Mouse (Mus musculus) hindbrain, embryonic 10.5 days (tissue): ENCODE data around the gene Gpx2. TPM values are rescaled to one million over a fixed set of nuclear protein-coding genes. Genes with fewer than 3 reads are reported as not detected.
A peak's percentile ranks its signal among the peaks of the same experiment; 100 is the strongest.

Source experiments
- DNase-seq: peaks from one replicate; pipeline ENCODE4 v3.0.0-alpha.2; 2017; ENCODE audit warnings: low spot score
- H3K27ac ChIP-seq: fragments of 300-500 bp; sonication (generic); 2 replicates; pipeline ENCODE4 v1.5.1; 2016; ENCODE audit warnings: mild to moderate bottlenecking, moderate library complexity
- H3K27me3 ChIP-seq: fragments of 300-500 bp; sonication (generic); 2 replicates; pipeline ENCODE4 v1.6.1; 2016; ENCODE audit warnings: mild to moderate bottlenecking; ENCODE audit not compliant: poor library complexity, insufficient read depth, severe bottlenecking
- H3K36me3 ChIP-seq: fragments of 300-500 bp; sonication (generic); 2 replicates; pipeline ENCODE4 v1.6.1; 2016; ENCODE audit warnings: mild to moderate bottlenecking, moderate library complexity
- H3K4me1 ChIP-seq: fragments of 300-500 bp; sonication (generic); replicated peaks from 2 replicates; pipeline ENCODE4 v1.6.1; 2016; ENCODE audit warnings: mild to moderate bottlenecking
- H3K4me3 ChIP-seq: fragments of 300-500 bp; sonication (generic); 2 replicates; pipeline ENCODE4 v1.5.1; 2016; ENCODE audit warnings: mild to moderate bottlenecking, moderate library complexity
- H3K9me3 ChIP-seq: fragments of 300-500 bp; sonication (generic); 2 replicates; pipeline ENCODE4 v1.6.1; 2016; ENCODE audit warnings: mild to moderate bottlenecking, moderate library complexity
- WGBS: fragments of 180-500 bp; shearing (Covaris S2); methylation state at CpG from one replicate; pipeline ENCODE4 v1.1.7; 2016; 5-methylcytosine and 5-hydroxymethylcytosine counted together
- polyA plus RNA-seq: library from polyadenylated mRNA; unstranded; fragments of >200 nt; fragmentation: Nextera tagmentation; extraction: Ambion mirVana; gene quantifications from 2 replicates; pipeline ENCODE4 v1.2.1, GENCODE M21; 2016

Gpx2 gene
- polyA plus RNA-seq, 1 experiment from 2014 or later, result not detected

DNA sequence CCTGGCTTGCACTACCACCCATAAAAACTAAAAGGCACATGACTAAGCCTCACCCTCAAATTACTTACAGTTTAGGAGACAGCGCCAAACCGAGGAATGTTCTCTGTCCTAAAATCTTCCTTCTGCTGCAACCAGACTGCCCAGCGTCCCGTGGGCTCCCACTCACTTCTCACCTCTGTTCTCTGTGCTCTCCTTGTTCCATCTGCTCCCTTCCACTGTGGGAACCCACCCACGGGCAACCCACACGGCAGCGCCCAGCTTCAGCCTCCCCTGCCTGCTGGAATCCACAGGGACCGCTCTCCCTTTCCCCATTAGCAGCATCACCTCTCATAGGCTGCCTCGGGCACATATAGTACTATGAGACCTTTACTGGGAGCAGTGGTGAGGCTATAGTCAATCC, 23.6 kb upstream of the Gpx2 start:
- Histone ChIP-seq H3K4me1 (peaks cover 61% of the 10 kb centered on the region), H3K9me3 (no peaks in the 10 kb centered on the region), H3K27ac (no peak overlapping the region), H3K36me3 (no peaks in the 10 kb centered on the region), H3K27me3 (peaks cover 51% of the 10 kb centered on the region), H3K4me3 (no peak overlapping the region)
- DNase-seq, result no peak
- 92% methylated on average over 9 of the region's 9 CpGs for WGBS

DNA sequence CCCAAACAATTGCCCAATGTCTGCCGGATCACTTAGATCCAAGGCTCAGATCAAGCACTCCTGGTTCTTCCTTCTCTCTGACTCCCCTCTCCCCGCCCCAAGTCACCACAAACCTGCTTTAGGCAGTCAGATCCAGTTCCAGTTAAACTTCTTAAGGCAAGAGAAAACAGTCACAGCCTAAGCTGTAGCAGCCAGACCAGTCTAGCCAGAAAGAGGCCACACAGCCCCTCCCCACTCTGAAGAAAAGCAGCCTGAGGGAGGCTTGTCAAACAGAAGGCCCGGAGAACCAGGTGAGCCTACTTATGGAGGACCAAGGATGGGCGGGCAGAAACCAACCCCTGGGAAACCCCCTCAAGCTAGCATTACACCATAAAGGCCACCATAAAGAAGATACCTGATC, 22.8 kb upstream of the Gpx2 start:
- Histone ChIP-seq H3K4me1 (peaks cover 61% of the 10 kb centered on the region), H3K9me3 (no peaks in the 10 kb centered on the region), H3K27ac (peak overlapping the region; percentile 62), H3K4me3 (no peak overlapping the region), H3K36me3 (no peaks in the 10 kb centered on the region), H3K27me3 (peaks cover 43% of the 10 kb centered on the region)
- no peak for DNase-seq
- WGBS, result 57% methylated on average over 4 of the region's 4 CpGs

DNA sequence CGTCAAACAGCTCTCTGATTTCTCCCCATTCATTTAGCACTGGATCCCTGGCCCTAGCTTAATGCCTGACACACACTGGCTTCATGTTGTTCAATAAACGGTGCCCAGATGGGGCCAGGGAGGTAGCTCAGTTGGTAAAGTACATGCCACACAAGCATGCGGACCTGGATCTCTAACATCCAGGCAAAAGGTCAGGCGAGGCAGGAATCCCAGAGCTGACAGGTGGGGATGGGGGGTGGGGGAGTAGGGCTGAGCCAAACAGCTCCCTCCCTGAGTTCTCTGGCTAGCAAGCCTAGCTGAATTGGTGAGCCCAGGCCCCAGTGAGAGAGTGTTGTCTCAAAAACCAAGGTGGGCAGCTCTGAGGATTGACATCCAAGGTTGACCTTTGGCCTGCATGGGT, 21.8 kb upstream of the Gpx2 start:
- H3K36me3 ChIP-seq, result no peaks in the 10 kb centered on the region
- peak overlapping the region; percentile 62; the same call in 1 of the 2 replicates for H3K27ac ChIP-seq
- no peak overlapping the region for H3K4me3 ChIP-seq
- H3K27me3 ChIP-seq, result peaks cover 34% of the 10 kb centered on the region
- H3K4me1 ChIP-seq, result peaks cover 55% of the 10 kb centered on the region
- H3K9me3 ChIP-seq, result no peaks in the 10 kb centered on the region
- no peak for DNase-seq
- WGBS, result 55% methylated on average over 4 of the region's 4 CpGs

DNA sequence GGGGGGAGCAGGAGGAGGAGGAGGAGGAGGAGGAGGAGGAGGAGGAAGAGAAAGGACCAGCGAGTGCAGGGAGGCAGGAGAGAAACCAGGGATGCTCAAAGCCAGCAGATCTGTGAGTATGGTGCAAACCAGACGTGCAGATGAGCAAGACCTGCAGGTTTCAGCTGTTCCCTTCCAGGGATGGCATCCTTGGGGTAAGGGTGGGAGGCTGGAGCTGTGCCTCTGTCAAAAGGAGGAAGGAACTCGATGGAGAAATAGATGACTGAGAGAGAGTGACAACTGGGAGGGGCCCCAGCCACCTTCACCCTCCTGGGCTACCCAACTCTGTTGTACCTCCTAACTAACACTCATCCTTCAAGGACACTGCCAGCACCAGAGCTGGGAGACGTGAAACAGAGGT, 21.4 kb upstream of the Gpx2 start:
- Histone ChIP-seq H3K9me3 (no peaks in the 10 kb centered on the region), H3K36me3 (no peaks in the 10 kb centered on the region), H3K27ac (no peak overlapping the region), H3K4me1 (peaks cover 51% of the 10 kb centered on the region), H3K4me3 (no peak overlapping the region), H3K27me3 (peaks cover 30% of the 10 kb centered on the region)
- no peak for DNase-seq
- WGBS, result 57% methylated on average over 4 of the region's 4 CpGs

DNA sequence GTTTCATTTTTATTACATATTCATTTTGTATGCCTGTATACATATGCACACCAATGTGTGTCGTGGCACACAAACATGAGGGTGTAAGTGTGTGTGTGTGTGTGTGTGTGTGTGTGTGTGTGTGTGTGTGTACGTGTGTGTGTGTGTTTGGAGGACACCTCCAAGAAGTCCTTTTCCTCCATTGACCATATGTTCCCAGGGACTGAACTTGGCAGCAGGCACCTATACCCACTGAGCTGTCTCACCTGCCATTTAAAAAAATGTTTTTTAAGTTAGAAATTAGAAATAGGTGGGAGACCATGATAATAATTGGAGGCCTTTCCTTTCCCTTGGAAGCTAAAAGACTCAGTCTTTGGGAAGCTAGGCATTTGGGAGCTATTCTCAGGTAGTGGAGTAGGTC, 18.8 kb upstream of the Gpx2 start:
- H3K27ac ChIP-seq, result no peak overlapping the region
- no peaks in the 10 kb centered on the region; the same call in 1 of the 2 replicates for H3K36me3 ChIP-seq
- peaks cover 28% of the 10 kb centered on the region for H3K4me1 ChIP-seq
- H3K9me3 ChIP-seq, result no peaks in the 10 kb centered on the region
- no peak for DNase-seq
- H3K27me3 ChIP-seq, result peaks cover 4% of the 10 kb centered on the region
- WGBS, result 87% methylated on average over 2 of the region's 2 CpGs
- H3K4me3 ChIP-seq, result no peak overlapping the region

DNA sequence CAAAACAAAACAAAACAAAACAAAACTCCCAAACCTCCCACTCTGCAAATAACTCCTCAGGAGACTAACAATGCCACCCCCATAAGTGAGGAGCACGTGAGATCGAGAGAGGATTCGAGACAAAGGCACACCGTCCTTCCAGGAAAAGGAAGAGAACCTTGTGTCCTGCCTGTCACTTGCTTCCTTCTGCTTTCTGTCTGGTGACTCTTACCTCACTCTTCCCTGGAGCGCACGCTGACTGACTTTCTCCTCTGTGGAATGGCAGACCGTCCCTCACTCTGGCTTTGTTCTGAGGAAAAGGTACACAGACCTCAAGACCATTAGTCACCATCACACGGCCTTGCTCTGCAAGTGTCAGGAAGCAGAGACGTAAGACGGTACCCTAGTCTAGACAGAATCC, 18.2 kb upstream of the Gpx2 start:
- no peaks in the 10 kb centered on the region; the same call in 1 of the 2 replicates for H3K36me3 ChIP-seq
- H3K9me3 ChIP-seq, result no peaks in the 10 kb centered on the region
- no peak overlapping the region for H3K27ac ChIP-seq
- 85% methylated on average over 10 of the region's 10 CpGs for WGBS
- H3K4me3 ChIP-seq, result no peak overlapping the region
- H3K4me1 ChIP-seq, result peaks cover 22% of the 10 kb centered on the region
- no peaks in the 10 kb centered on the region for H3K27me3 ChIP-seq
- DNase-seq, result no peak

DNA sequence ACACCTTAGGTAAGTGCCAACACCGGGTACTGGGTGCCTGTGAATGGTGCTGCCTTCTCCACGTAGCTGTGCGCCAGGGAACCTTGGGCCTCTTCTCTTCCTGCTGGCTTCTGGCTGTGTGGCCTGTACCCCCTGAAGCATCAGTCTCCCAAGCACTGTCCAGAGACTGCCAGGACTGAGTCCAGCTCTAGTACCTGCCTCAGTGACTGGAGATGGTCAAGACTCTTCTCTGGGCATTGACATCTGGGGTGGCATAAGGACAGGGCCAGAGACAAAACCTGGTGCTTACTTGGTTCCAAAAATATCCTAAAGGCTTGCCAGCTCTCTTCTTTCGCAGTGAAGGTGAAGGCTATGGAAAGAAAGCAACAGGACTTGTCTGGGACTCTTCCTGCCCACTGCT, 15.7 kb upstream of the Gpx2 start:
- H3K4me3 ChIP-seq, result no peak overlapping the region
- H3K9me3 ChIP-seq, result no peaks in the 10 kb centered on the region
- WGBS, result 91% methylated on average over 4 of the region's 4 CpGs
- no peak overlapping the region for H3K27ac ChIP-seq
- no peak for DNase-seq
- H3K36me3 ChIP-seq, result no peaks in the 10 kb centered on the region; the same call in 1 of the 2 replicates
- no peaks in the 10 kb centered on the region for H3K27me3 ChIP-seq
- H3K4me1 ChIP-seq, result no peaks in the 10 kb centered on the region; the same call in 1 of the 2 replicates

DNA sequence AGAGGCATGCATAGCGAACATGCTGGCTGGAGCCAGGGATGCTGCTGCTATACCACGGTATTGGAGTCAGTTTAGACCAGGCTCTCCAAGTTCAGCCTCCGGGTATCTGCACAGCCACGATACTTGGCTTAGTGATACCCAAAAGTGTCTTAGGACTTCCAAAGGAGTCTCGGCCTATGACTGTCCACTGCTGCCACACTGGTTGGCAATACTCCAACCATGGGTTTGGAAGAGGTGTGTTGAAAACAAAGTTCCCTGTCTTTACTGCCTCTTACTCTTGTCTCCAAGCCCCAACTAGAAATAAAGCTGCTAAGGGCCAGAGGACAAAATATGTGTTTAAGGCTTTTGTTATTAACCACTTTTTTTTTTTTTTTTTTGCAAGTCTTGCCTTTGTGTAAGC, 15.1 kb upstream of the Gpx2 start:
- no peaks in the 10 kb centered on the region; the same call in 1 of the 2 replicates for H3K36me3 ChIP-seq
- WGBS, result 93% methylated on average over 5 of the region's 5 CpGs
- H3K27ac ChIP-seq, result no peak overlapping the region
- no peaks in the 10 kb centered on the region for H3K9me3 ChIP-seq
- no peaks in the 10 kb centered on the region; the same call in 1 of the 2 replicates for H3K4me1 ChIP-seq
- no peaks in the 10 kb centered on the region for H3K27me3 ChIP-seq
- H3K4me3 ChIP-seq, result no peak overlapping the region
- no peak for DNase-seq

DNA sequence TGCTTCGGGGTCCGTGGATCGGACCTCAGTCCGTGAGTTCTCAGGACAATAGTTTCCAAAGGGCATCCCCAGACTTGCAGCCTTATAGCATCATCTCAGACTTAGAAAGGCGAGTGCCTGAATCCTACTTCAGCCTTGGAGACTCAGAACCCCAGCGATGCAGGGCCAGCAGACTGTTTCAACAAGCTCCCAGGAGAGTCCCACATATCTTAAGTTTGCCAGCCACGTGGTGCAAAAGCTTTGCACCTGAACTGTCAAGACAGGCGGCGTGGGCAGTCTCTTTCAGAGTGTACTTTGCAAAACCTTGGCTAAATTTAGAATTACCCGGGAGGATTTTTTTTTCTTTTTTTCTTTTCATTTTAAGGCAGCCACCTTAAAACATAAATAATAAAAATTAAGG, 12.4 kb upstream of the Gpx2 start:
- Histone ChIP-seq H3K36me3 (no peaks in the 10 kb centered on the region; the same call in 1 of the 2 replicates), H3K27ac (no peak overlapping the region), H3K4me1 (no peaks in the 10 kb centered on the region), H3K27me3 (no peaks in the 10 kb centered on the region), H3K4me3 (no peak overlapping the region), H3K9me3 (no peaks in the 10 kb centered on the region)
- 82% methylated on average over 10 of the region's 10 CpGs for WGBS
- no peak for DNase-seq

DNA sequence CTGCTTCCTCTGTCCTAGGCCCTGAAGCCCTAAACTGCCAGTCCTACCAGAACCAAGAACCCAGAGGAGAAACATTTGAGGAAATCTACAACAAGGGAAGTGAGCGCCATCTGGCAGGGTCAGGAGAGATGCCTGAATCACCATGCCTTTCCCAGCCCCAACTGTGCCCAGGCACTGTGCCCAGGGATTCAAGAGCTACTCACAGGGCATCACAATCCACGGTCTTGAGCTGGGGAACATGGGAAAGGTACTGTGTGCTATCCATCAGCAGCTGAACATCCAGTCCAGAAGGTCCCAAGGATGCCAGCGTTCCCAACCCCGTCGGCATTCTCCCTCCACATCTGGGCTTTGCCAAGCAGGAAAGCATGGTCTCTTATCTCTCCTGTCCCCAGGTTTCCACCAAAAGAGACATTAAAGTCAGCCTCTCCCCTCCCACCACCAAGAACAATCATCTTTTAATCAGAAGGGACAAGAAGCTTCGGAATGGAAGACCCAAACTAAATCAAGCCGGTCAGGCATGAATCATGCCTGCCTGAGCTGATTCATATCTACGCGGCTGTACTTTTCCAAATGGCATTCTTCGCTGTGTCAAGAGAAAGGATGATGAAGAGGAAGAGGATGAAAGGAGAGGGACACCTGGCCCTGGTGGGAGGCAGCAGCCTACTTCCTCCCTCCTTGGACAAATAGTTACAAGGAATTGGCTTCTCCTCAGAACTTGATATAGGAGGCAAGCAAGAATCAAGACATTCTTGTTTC, 9.9 kb upstream of the Gpx2 start:
- Histone ChIP-seq H3K27ac (no peak overlapping the region), H3K36me3 (0 out of 2 replicates have a peak, but pooled peaks cover 5% of the 10 kb centered on the region), H3K27me3 (no peaks in the 10 kb centered on the region), H3K4me3 (no peak overlapping the region), H3K4me1 (peaks cover 8% of the 10 kb centered on the region), H3K9me3 (no peaks in the 10 kb centered on the region)
- no peak for DNase-seq
- WGBS, result 92% methylated on average over 10 of the region's 10 CpGs

DNA sequence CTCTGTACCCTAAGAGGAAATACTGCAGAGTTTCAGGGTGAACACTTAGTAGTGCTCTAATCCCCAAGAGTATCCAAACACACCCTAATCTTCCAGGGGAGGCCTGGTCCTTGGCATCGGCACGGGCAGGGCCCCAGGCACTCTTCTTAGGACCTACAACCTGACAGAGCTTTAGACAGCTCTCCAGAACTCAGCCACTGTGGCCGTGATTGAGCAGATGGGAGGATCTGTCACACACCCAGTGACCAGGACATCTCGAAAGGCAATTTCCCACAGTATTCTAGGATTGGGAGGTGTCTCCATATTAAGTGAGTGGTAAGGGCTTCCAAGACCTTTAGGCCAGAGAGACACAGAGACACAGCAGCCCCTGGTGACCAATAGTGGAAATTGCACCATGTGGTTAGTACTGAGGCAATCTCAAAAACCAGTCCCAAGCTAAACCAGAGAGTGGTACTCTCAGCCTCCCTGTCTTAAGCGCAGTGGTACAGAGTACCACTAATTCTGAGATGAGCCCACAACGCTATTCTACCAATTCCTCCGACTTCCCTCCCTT, 8.4 kb upstream of the Gpx2 start:
- Histone ChIP-seq H3K36me3 (0 out of 2 replicates have a peak, but pooled peaks cover 5% of the 10 kb centered on the region), H3K9me3 (no peaks in the 10 kb centered on the region), H3K4me1 (peaks cover 22% of the 10 kb centered on the region), H3K4me3 (no peak overlapping the region), H3K27me3 (0 out of 2 replicates have a peak, but pooled peaks cover 10% of the 10 kb centered on the region), H3K27ac (no peak overlapping the region)
- DNase-seq, result peak; percentile 53
- 63% methylated on average over 7 of the region's 7 CpGs for WGBS

DNA sequence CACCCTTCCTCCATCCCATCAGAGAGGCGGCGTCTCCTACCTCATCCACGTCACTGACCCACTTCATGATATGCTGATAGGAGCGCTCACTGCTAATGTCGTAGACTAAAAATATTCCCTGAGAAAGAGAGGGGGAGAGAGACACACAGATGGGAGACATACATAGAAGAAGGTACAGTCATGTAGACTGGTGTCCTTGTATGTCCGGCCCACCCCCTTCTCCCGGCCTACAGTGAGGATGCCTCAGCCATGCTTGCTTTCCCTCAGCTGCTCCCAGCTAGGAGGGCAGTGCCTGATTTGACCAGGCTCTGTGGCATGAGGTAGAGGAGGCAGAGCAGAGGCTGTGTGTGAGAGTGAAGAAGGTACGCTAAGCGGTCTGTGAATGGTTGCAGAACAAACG, 7.7 kb upstream of the Gpx2 start:
- Histone ChIP-seq H3K36me3 (0 out of 2 replicates have a peak, but pooled peaks cover 5% of the 10 kb centered on the region), H3K27me3 (0 out of 2 replicates have a peak, but pooled peaks cover 10% of the 10 kb centered on the region), H3K27ac (no peak overlapping the region), H3K9me3 (no peaks in the 10 kb centered on the region), H3K4me1 (peaks cover 30% of the 10 kb centered on the region), H3K4me3 (no peak overlapping the region)
- DNase-seq, result no peak
- 89% methylated on average over 10 of the region's 10 CpGs for WGBS

DNA sequence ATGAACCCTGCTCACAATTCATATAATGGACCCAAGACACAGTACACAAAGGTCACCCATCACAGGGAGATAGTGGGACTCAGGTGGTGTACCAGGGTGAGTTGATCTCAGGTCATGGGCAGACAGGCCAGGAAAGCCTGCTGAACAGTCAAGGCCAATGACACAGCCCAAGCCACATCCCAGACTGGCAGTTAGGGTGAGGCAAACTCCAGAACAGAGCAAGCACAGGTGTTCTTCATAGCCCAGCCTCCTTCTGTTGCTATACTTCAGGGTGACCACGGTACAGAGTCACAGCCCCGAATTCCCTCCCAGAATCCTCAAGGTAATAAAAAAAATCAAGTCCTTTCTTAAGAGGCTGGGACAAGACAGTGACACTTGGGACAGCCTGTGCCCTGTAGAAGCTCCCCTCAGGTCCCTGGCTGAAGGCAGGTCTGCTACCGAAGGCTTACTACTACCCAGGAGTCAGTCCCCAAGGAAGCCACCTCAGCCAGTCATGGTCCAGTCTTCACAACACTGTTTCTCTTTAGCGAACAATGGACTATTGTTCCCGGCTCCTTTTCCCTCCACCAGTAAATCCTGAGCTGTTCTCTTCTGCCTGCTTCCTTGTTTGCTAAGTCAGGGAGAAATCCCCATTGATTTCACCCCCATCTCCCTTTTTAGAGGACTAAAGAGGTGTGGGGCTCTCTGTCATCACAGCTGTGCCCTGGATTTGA, 2.8 kb upstream of the Gpx2 start:
- Histone ChIP-seq H3K9me3 (no peaks in the 10 kb centered on the region), H3K27me3 (0 out of 2 replicates have a peak, but pooled peaks cover 10% of the 10 kb centered on the region), H3K4me1 (peaks cover 30% of the 10 kb centered on the region), H3K27ac (no peak overlapping the region), H3K4me3 (no peak overlapping the region), H3K36me3 (0 out of 2 replicates have a peak, but pooled peaks cover 5% of the 10 kb centered on the region)
- DNase-seq, result no peak
- WGBS, result 61% methylated on average over 5 of the region's 5 CpGs
